Mouse (Mus musculus) CD4-positive, CD25-positive, alpha-beta regulatory T cell, adult 2 months (primary cell): ENCODE results near the gene Gm10300.

Source experiments
- DNase-seq: peaks from one replicate; pipeline ENCODE4 v3.0.0-alpha.2; 2012; ENCODE audit warnings: low read depth, low spot score

Gm10300 gene

GRCm38 (mm10) chr4:132074077-132074932 is at the start of gene Gm10300:
Gm10300 (plus strand) TSS chr4:132074697.
- DNase-seq: peak; percentile 53

- no peak for DNase-seq
Observed at GRCm38 (mm10) chr4:132025264-132025663, 49.2 kb upstream of the Gm10300 start.

- no peak for DNase-seq
Observed at GRCm38 (mm10) chr4:132025738-132026527, 48.6 kb upstream of the Gm10300 start.

GRCm38 (mm10) chr4:132027167-132027566 is 47.3 kb upstream of the Gm10300 start:
- no peak for DNase-seq

- DNase-seq: no peak
Observed at GRCm38 (mm10) chr4:132027806-132028205, 46.7 kb upstream of the Gm10300 start.

- no peak for DNase-seq
Observed at GRCm38 (mm10) chr4:132029851-132030741, 44.4 kb upstream of the Gm10300 start.

- peak; percentile 15 for DNase-seq
Observed at GRCm38 (mm10) chr4:132033183-132033582, 41.3 kb upstream of the Gm10300 start.

GRCm38 (mm10) chr4:132034242-132034641 is 40.3 kb upstream of the Gm10300 start:
- DNase-seq: no peak

GRCm38 (mm10) chr4:132037137-132037536 is 37.4 kb upstream of the Gm10300 start:
- peak; percentile 67 for DNase-seq

GRCm38 (mm10) chr4:132037991-132038390 is 36.5 kb upstream of the Gm10300 start:
- DNase-seq: no peak

GRCm38 (mm10) chr4:132038809-132039208 is 35.7 kb upstream of the Gm10300 start:
- no peak for DNase-seq

- peak; percentile 42 for DNase-seq
Observed at GRCm38 (mm10) chr4:132039521-132039920, 35.0 kb upstream of the Gm10300 start.

- peak; percentile 92 for DNase-seq
Observed at GRCm38 (mm10) chr4:132039975-132040645, 34.4 kb upstream of the Gm10300 start.

GRCm38 (mm10) chr4:132041471-132042332 is 32.8 kb upstream of the Gm10300 start:
- peak; percentile 49 for DNase-seq

- DNase-seq: no peak
Observed at GRCm38 (mm10) chr4:132043726-132044125, 30.8 kb upstream of the Gm10300 start.

- peak; percentile 51 for DNase-seq
Observed at GRCm38 (mm10) chr4:132048011-132048991, 26.2 kb upstream of the Gm10300 start.

- peak; percentile 89 for DNase-seq
Observed at GRCm38 (mm10) chr4:132048995-132049404, 25.5 kb upstream of the Gm10300 start.

- peak; percentile 43 for DNase-seq
Observed at GRCm38 (mm10) chr4:132049549-132050200, 24.8 kb upstream of the Gm10300 start.
